11 mouse cellular contexts compared by ENCODE assay signal in genomic region chr2:74732513-74733316, GRCm38 (mm10). TPM values are rescaled to one million over a fixed set of nuclear protein-coding genes. Genes with fewer than 3 reads are reported as not detected.
DNase-seq lines count a peak whose midpoint lies in the region; ATAC-seq lines count a peak whose summit lies in the region.
"Had no signal": no experiment of that assay in that cellular context is flagged by ENCODE, and none has a peak within 500 bp of the region (broad histone marks: within the 10 kb centered on the region; RNA-seq: fewer than 3 reads in every experiment).

No protein-coding gene starts in this region.

- no peak for ATAC-seq in forebrain, embryonic 15.5 days (replicated peaks)
- ATAC-seq in liver, embryonic 12.5 days, result no peak
- no peak for ATAC-seq in intestine, embryonic 16.5 days
- no peak for ATAC-seq in stomach, embryonic 14.5 days (ENCODE audit: insufficient number of reproducible peaks, insufficient read depth, low FRiP score, low read depth)
- no peak for ATAC-seq in activated CD4-positive, CD25-positive, alpha-beta regulatory T cell, adult 4 months
- ATAC-seq: forebrain, embryonic 16.5 days had no signal

- H3K4me3 ChIP-seq in forebrain, embryonic 10.5 days, result no peak overlapping the region
- H3K4me3 ChIP-seq in forebrain, embryonic 15.5 days, result no peak overlapping the region
- H3K4me3 ChIP-seq in liver, embryonic 12.5 days, result no peak overlapping the region
- H3K4me3 ChIP-seq in intestine, embryonic 16.5 days (ENCODE audit: low read length), result peak overlapping the region; percentile 32
- peak overlapping the region; percentile 5; the same call in 1 of the 2 replicates for H3K4me3 ChIP-seq in stomach, embryonic 14.5 days (ENCODE audit: low read depth, low read length)

- peaks cover 100% of the 10 kb centered on the region for H3K27me3 ChIP-seq in forebrain, embryonic 10.5 days (ENCODE audit: poor library complexity, severe bottlenecking)
- peaks cover 97% of the 10 kb centered on the region for H3K27me3 ChIP-seq in forebrain, embryonic 15.5 days
- H3K27me3 ChIP-seq in liver, embryonic 12.5 days (replicated peaks), result peaks cover 98% of the 10 kb centered on the region
- peaks cover 69% of the 10 kb centered on the region for H3K27me3 ChIP-seq in intestine, embryonic 16.5 days (replicated peaks; ENCODE audit: control insufficient read depth, insufficient read depth, low read length)
- H3K27me3 ChIP-seq in stomach, embryonic 14.5 days (ENCODE audit: control insufficient read depth, insufficient read depth, low read length), result peaks cover 55% of the 10 kb centered on the region

- no peak overlapping the region for H3K9ac ChIP-seq in forebrain, embryonic 15.5 days (replicated peaks)
- H3K9ac ChIP-seq in liver, embryonic 12.5 days, result no peak overlapping the region
- no peak overlapping the region for H3K9ac ChIP-seq in intestine, embryonic 16.5 days (ENCODE audit: low read depth, low read length)
- H3K9ac ChIP-seq in stomach, embryonic 14.5 days (replicated peaks; ENCODE audit: low read depth, low read length), result no peak overlapping the region
- H3K9ac ChIP-seq: liver, embryonic 14.5 days had no signal

- WGBS in forebrain, embryonic 10.5 days, result under 1% methylated on average over 52 of the region's 52 CpGs
- WGBS in forebrain, embryonic 15.5 days, result 1% methylated on average over 52 of the region's 52 CpGs
- 2% methylated on average over 52 of the region's 52 CpGs for WGBS in liver, embryonic 12.5 days (ENCODE audit: insufficient replicate concordance)
- WGBS in intestine, embryonic 16.5 days, result 3% methylated on average over 52 of the region's 52 CpGs
- 4% methylated on average over 52 of the region's 52 CpGs for WGBS in stomach, embryonic 14.5 days

- H3K4me2 ChIP-seq in forebrain, embryonic 15.5 days (replicated peaks), result no peak overlapping the region
- peak overlapping the region; percentile 13 for H3K4me2 ChIP-seq in liver, embryonic 12.5 days
- H3K4me2 ChIP-seq in intestine, embryonic 16.5 days (ENCODE audit: low read depth, low read length), result peak overlapping the region; percentile 55
- H3K4me2 ChIP-seq in stomach, embryonic 14.5 days (replicated peaks; ENCODE audit: low read depth, low read length), result peak overlapping the region; percentile 27; the same call in 1 of the 2 replicates

- no peaks in the 10 kb centered on the region for H3K36me3 ChIP-seq in forebrain, embryonic 10.5 days (replicated peaks)
- H3K36me3 ChIP-seq in forebrain, embryonic 15.5 days, result no peaks in the 10 kb centered on the region
- H3K36me3 ChIP-seq in liver, embryonic 12.5 days, result no peaks in the 10 kb centered on the region
- H3K36me3 ChIP-seq in intestine, embryonic 16.5 days (ENCODE audit: control insufficient read depth, insufficient read depth, low read length), result no peaks in the 10 kb centered on the region
- H3K36me3 ChIP-seq in stomach, embryonic 14.5 days (ENCODE audit: control insufficient read depth, insufficient read depth, low read length), result no peaks in the 10 kb centered on the region

- peak; percentile 43 for DNase-seq in forebrain, embryonic 10.5 days (ENCODE audit: extremely low spot score, low spot score)
- DNase-seq in liver, result no peak
- no peak for DNase-seq in cerebellum, postnatal 25 days

- H3K4me1 ChIP-seq in forebrain, embryonic 10.5 days, result peaks cover 7% of the 10 kb centered on the region
- H3K4me1 ChIP-seq in forebrain, embryonic 15.5 days, result peaks cover 7% of the 10 kb centered on the region
- H3K4me1 ChIP-seq in liver, embryonic 12.5 days, result no peaks in the 10 kb centered on the region
- H3K4me1 ChIP-seq in intestine, embryonic 16.5 days (ENCODE audit: control insufficient read depth, insufficient read depth, low read length), result no peaks in the 10 kb centered on the region
- H3K4me1 ChIP-seq in stomach, embryonic 14.5 days (ENCODE audit: control insufficient read depth, insufficient read depth, low read length), result no peaks in the 10 kb centered on the region

- no peak overlapping the region for H3K27ac ChIP-seq in forebrain, embryonic 10.5 days
- H3K27ac ChIP-seq in forebrain, embryonic 15.5 days (replicated peaks), result no peak overlapping the region
- no peak overlapping the region for H3K27ac ChIP-seq in liver, embryonic 12.5 days
- H3K27ac ChIP-seq in intestine, embryonic 16.5 days (ENCODE audit: low read length), result no peak overlapping the region
- no peak overlapping the region for H3K27ac ChIP-seq in stomach, embryonic 14.5 days (ENCODE audit: low read length)
- H3K27ac ChIP-seq: liver, embryonic 14.5 days had no signal

- no peaks in the 10 kb centered on the region for H3K9me3 ChIP-seq in forebrain, embryonic 10.5 days
- no peaks in the 10 kb centered on the region for H3K9me3 ChIP-seq in forebrain, embryonic 15.5 days
- H3K9me3 ChIP-seq in liver, embryonic 12.5 days (replicated peaks), result no peaks in the 10 kb centered on the region
- H3K9me3 ChIP-seq in intestine, embryonic 16.5 days (ENCODE audit: control insufficient read depth, low read length), result no peaks in the 10 kb centered on the region
- no peaks in the 10 kb centered on the region for H3K9me3 ChIP-seq in stomach, embryonic 14.5 days (ENCODE audit: control insufficient read depth, low read depth, low read length)

RNA-seq across cellular contexts. Expression of gene Gm28230, which starts 6.2 kb away (rescaled TPM):
- polyA plus RNA-seq in forebrain, embryonic 10.5 days (2016; fragmentation: Nextera tagmentation; extraction: Ambion mirVana), result not detected in 2 replicates
- not detected in 2 replicates for polyA plus RNA-seq in forebrain, embryonic 15.5 days (2015; fragmentation: Nextera tagmentation; extraction: Ambion mirVana)
- polyA plus RNA-seq in liver, embryonic 12.5 days (2016; fragmentation: Nextera tagmentation; extraction: Ambion mirVana), result not detected in 2 replicates
- 0.24 TPM in 1 of 2 replicates, not detected in the other for polyA plus RNA-seq in intestine, embryonic 16.5 days (2015; fragmentation: Nextera tagmentation; extraction: Ambion mirVana)
- polyA plus RNA-seq in stomach, embryonic 14.5 days (2014; fragmentation: Nextera tagmentation; extraction: Ambion mirVana), result 0.10 TPM in 1 of 2 replicates, not detected in the other
- polyA plus RNA-seq in activated CD4-positive, CD25-positive, alpha-beta regulatory T cell, adult 4 months (2017; shearing (Covaris generic)), result not detected
- polyA plus RNA-seq: forebrain, embryonic 16.5 days; liver, embryonic 14.5 days; spleen, adult 2 months had no signal

RNA-seq across cellular contexts. Expression of gene Hoxd4, which starts 21.0 kb away (rescaled TPM):
- not detected in 2 replicates for polyA plus RNA-seq in forebrain, embryonic 10.5 days (2016; fragmentation: Nextera tagmentation; extraction: Ambion mirVana)
- polyA plus RNA-seq in forebrain, embryonic 15.5 days (2015; fragmentation: Nextera tagmentation; extraction: Ambion mirVana), result not detected in 2 replicates
- polyA plus RNA-seq in liver, embryonic 12.5 days (2016; fragmentation: Nextera tagmentation; extraction: Ambion mirVana), result not detected in 2 replicates
- polyA plus RNA-seq in intestine, embryonic 16.5 days (2015; fragmentation: Nextera tagmentation; extraction: Ambion mirVana), result 0.91 and 0.95 TPM in 2 replicates
- polyA plus RNA-seq in stomach, embryonic 14.5 days (2014; fragmentation: Nextera tagmentation; extraction: Ambion mirVana), result 0.81 and 0.87 TPM in 2 replicates
- polyA plus RNA-seq in activated CD4-positive, CD25-positive, alpha-beta regulatory T cell, adult 4 months (2017; shearing (Covaris generic)), result not detected
- polyA plus RNA-seq: forebrain, embryonic 16.5 days had no signal

RNA-seq across cellular contexts. Expression of gene Hoxd3, which starts 21.0 kb away (rescaled TPM):
- polyA plus RNA-seq in forebrain, embryonic 10.5 days (2016; fragmentation: Nextera tagmentation; extraction: Ambion mirVana), result 0.10 TPM in 1 of 2 replicates, not detected in the other
- polyA plus RNA-seq in forebrain, embryonic 15.5 days (2015; fragmentation: Nextera tagmentation; extraction: Ambion mirVana), result not detected in 2 replicates
- polyA plus RNA-seq in liver, embryonic 12.5 days (2016; fragmentation: Nextera tagmentation; extraction: Ambion mirVana), result 0.18 and 0.30 TPM in 2 replicates
- polyA plus RNA-seq in intestine, embryonic 16.5 days (2015; fragmentation: Nextera tagmentation; extraction: Ambion mirVana), result 13.4 and 15.1 TPM in 2 replicates
- polyA plus RNA-seq in stomach, embryonic 14.5 days (2014; fragmentation: Nextera tagmentation; extraction: Ambion mirVana), result 14.5 and 16.2 TPM in 2 replicates
- polyA plus RNA-seq in activated CD4-positive, CD25-positive, alpha-beta regulatory T cell, adult 4 months (2017; shearing (Covaris generic)), result not detected
- polyA plus RNA-seq: forebrain, embryonic 16.5 days; spleen, adult 2 months had no signal

RNA-seq across cellular contexts. Expression of gene Hoxd8, which starts 28.3 kb away (rescaled TPM):
- polyA plus RNA-seq in forebrain, embryonic 10.5 days (2016; fragmentation: Nextera tagmentation; extraction: Ambion mirVana), result not detected in 2 replicates
- 0.10 TPM in 1 of 2 replicates, not detected in the other for polyA plus RNA-seq in forebrain, embryonic 15.5 days (2015; fragmentation: Nextera tagmentation; extraction: Ambion mirVana)
- polyA plus RNA-seq in liver, embryonic 12.5 days (2016; fragmentation: Nextera tagmentation; extraction: Ambion mirVana), result 0.11 and 0.14 TPM in 2 replicates
- polyA plus RNA-seq in intestine, embryonic 16.5 days (2015; fragmentation: Nextera tagmentation; extraction: Ambion mirVana), result 3.1 TPM in 2 replicates
- 2.6 and 2.9 TPM in 2 replicates for polyA plus RNA-seq in stomach, embryonic 14.5 days (2014; fragmentation: Nextera tagmentation; extraction: Ambion mirVana)
- polyA plus RNA-seq in activated CD4-positive, CD25-positive, alpha-beta regulatory T cell, adult 4 months (2017; shearing (Covaris generic)), result not detected
- polyA plus RNA-seq: forebrain, embryonic 16.5 days had no signal

RNA-seq across cellular contexts. Expression of gene Hoxd1, which starts 30.1 kb away (rescaled TPM):
- polyA plus RNA-seq in forebrain, embryonic 10.5 days (2016; fragmentation: Nextera tagmentation; extraction: Ambion mirVana), result not detected in 2 replicates
- polyA plus RNA-seq in forebrain, embryonic 15.5 days (2015; fragmentation: Nextera tagmentation; extraction: Ambion mirVana), result not detected in 2 replicates
- polyA plus RNA-seq in liver, embryonic 12.5 days (2016; fragmentation: Nextera tagmentation; extraction: Ambion mirVana), result 0.07 TPM in 1 of 2 replicates, not detected in the other
- polyA plus RNA-seq in intestine, embryonic 16.5 days (2015; fragmentation: Nextera tagmentation; extraction: Ambion mirVana), result 0.10 and 0.11 TPM in 2 replicates
- polyA plus RNA-seq in stomach, embryonic 14.5 days (2014; fragmentation: Nextera tagmentation; extraction: Ambion mirVana), result 0.13 TPM in 1 of 2 replicates, not detected in the other
- not detected for polyA plus RNA-seq in activated CD4-positive, CD25-positive, alpha-beta regulatory T cell, adult 4 months (2017; shearing (Covaris generic))
- polyA plus RNA-seq: forebrain, embryonic 16.5 days; liver, embryonic 14.5 days; spleen, adult 2 months had no signal

Comparison
In these comparisons a context has a peak if more than half of its experiments do, and no peak if none do; other contexts are left out.
1. H3K4me3 ChIP-seq: peak in intestine, embryonic 16.5 days (single experiment) and stomach, embryonic 14.5 days (single experiment); none in forebrain, embryonic 10.5 days (single experiment), forebrain, embryonic 15.5 days (single experiment) and liver, embryonic 12.5 days (single experiment).
2. RNA of gene Hoxd3, which starts 21.0 kb away (polyA plus RNA-seq): 13.4 to 15.1 TPM in intestine, embryonic 16.5 days and 14.5 to 16.2 TPM in stomach, embryonic 14.5 days; 0.18 to 0.30 TPM in liver, embryonic 12.5 days, 0.10 TPM in forebrain, embryonic 10.5 days, not detected in forebrain, embryonic 15.5 days and not detected in activated CD4-positive, CD25-positive, alpha-beta regulatory T cell, adult 4 months; every median in the first group is over 10 times any median in the second.